Mouse (Mus musculus): Measurements from ENCODE around the gene Nampt. TPM values are rescaled to one million over a fixed set of nuclear protein-coding genes. Genes with fewer than 3 reads are reported as not detected.

The Nampt gene
- polyA plus RNA-seq, 1 experiment = 6.0 TPM

GRCm38 (mm10) chr12:32860820-32861219 lies 41.5 kb downstream of the Nampt start:
- H3K27ac ChIP-seq (ENCODE audit: control insufficient read depth, insufficient read depth, low read depth, low read length) = no peak overlapping the region
- peaks cover 2% of the 10 kb centered on the region; the same call in 1 of the 2 replicates for H3K4me1 ChIP-seq (ENCODE audit: control insufficient read depth, insufficient read depth, low read length)
- TF ChIP-seq POLR2A (IDR thresholded peaks at IDR 0.05; ENCODE audit: control insufficient read depth, low read depth, low read length) (no peak), CTCF (IDR thresholded peaks at IDR 0.05; ENCODE audit: control insufficient read depth, insufficient read depth, insufficient replicate concordance, low read depth, low read length) (no peak)
- no peak overlapping the region for H3K4me3 ChIP-seq (ENCODE audit: control insufficient read depth, low read depth, low read length)
- no peaks in the 10 kb centered on the region for H3K36me3 ChIP-seq (ENCODE audit: control insufficient read depth, insufficient read depth, low read length)
- no peaks in the 10 kb centered on the region for H3K27me3 ChIP-seq (ENCODE audit: control insufficient read depth, insufficient read depth, low read length)

- Histone ChIP-seq H3K27ac (ENCODE audit: control insufficient read depth, insufficient read depth, low read depth, low read length) (no peak overlapping the region), H3K4me1 (ENCODE audit: control insufficient read depth, insufficient read depth, low read length) (no peaks in the 10 kb centered on the region), H3K36me3 (ENCODE audit: control insufficient read depth, insufficient read depth, low read length) (no peaks in the 10 kb centered on the region), H3K27me3 (ENCODE audit: control insufficient read depth, insufficient read depth, low read length) (no peaks in the 10 kb centered on the region), H3K4me3 (ENCODE audit: control insufficient read depth, low read depth, low read length) (no peak overlapping the region)
- no peak for TF ChIP-seq POLR2A (IDR thresholded peaks at IDR 0.05; ENCODE audit: control insufficient read depth, low read depth, low read length)
- no peak for TF ChIP-seq CTCF (IDR thresholded peaks at IDR 0.05; ENCODE audit: control insufficient read depth, insufficient read depth, insufficient replicate concordance, low read depth, low read length)
Measured at GRCm38 (mm10) chr12:32870815-32871214, 51.5 kb downstream of the Nampt start.

- H3K27me3 ChIP-seq (ENCODE audit: control insufficient read depth, insufficient read depth, low read length) = no peaks in the 10 kb centered on the region
- H3K4me3 ChIP-seq (ENCODE audit: control insufficient read depth, low read depth, low read length) = no peak overlapping the region
- peaks cover 18% of the 10 kb centered on the region for H3K4me1 ChIP-seq (ENCODE audit: control insufficient read depth, insufficient read depth, low read length)
- H3K36me3 ChIP-seq (ENCODE audit: control insufficient read depth, insufficient read depth, low read length) = no peaks in the 10 kb centered on the region
- no peak overlapping the region for H3K27ac ChIP-seq (ENCODE audit: control insufficient read depth, insufficient read depth, low read depth, low read length)
- TF ChIP-seq POLR2A (IDR thresholded peaks at IDR 0.05; ENCODE audit: control insufficient read depth, low read depth, low read length) = no peak
- TF ChIP-seq CTCF (IDR thresholded peaks at IDR 0.05; ENCODE audit: control insufficient read depth, insufficient read depth, insufficient replicate concordance, low read depth, low read length) = no peak
Measured at GRCm38 (mm10) chr12:32877500-32877899, 58.2 kb downstream of the Nampt start.

GRCm38 (mm10) chr12:32877964-32878571 lies 58.7 kb downstream of the Nampt start:
- H3K4me3 ChIP-seq (ENCODE audit: control insufficient read depth, low read depth, low read length) = peak overlapping the region; percentile 6
- peaks cover 18% of the 10 kb centered on the region for H3K4me1 ChIP-seq (ENCODE audit: control insufficient read depth, insufficient read depth, low read length)
- H3K36me3 ChIP-seq (ENCODE audit: control insufficient read depth, insufficient read depth, low read length) = no peaks in the 10 kb centered on the region
- H3K27ac ChIP-seq (ENCODE audit: control insufficient read depth, insufficient read depth, low read depth, low read length) = no peak overlapping the region
- H3K27me3 ChIP-seq (ENCODE audit: control insufficient read depth, insufficient read depth, low read length) = no peaks in the 10 kb centered on the region
- TF ChIP-seq CTCF (IDR thresholded peaks at IDR 0.05; ENCODE audit: control insufficient read depth, insufficient read depth, insufficient replicate concordance, low read depth, low read length) = no peak
- no peak for TF ChIP-seq POLR2A (IDR thresholded peaks at IDR 0.05; ENCODE audit: control insufficient read depth, low read depth, low read length)

- TF ChIP-seq POLR2A (IDR thresholded peaks at IDR 0.05; ENCODE audit: control insufficient read depth, low read depth, low read length) (peak; percentile 40; the same call in 1 of the 2 replicates), CTCF (IDR thresholded peaks at IDR 0.05; ENCODE audit: control insufficient read depth, insufficient read depth, insufficient replicate concordance, low read depth, low read length) (no peak)
- peak overlapping the region; percentile 38 for H3K4me3 ChIP-seq (ENCODE audit: control insufficient read depth, low read depth, low read length)
- H3K4me1 ChIP-seq (ENCODE audit: control insufficient read depth, insufficient read depth, low read length) = peaks cover 18% of the 10 kb centered on the region
- no peaks in the 10 kb centered on the region for H3K27me3 ChIP-seq (ENCODE audit: control insufficient read depth, insufficient read depth, low read length)
- H3K27ac ChIP-seq (ENCODE audit: control insufficient read depth, insufficient read depth, low read depth, low read length) = no peak overlapping the region
- no peaks in the 10 kb centered on the region for H3K36me3 ChIP-seq (ENCODE audit: control insufficient read depth, insufficient read depth, low read length)
Measured at GRCm38 (mm10) chr12:32879371-32879770, 60.0 kb downstream of the Nampt start.

GRCm38 (mm10) chr12:32884356-32884755 lies 65.0 kb downstream of the Nampt start:
- H3K36me3 ChIP-seq (ENCODE audit: control insufficient read depth, insufficient read depth, low read length) = no peaks in the 10 kb centered on the region
- no peak overlapping the region for H3K4me3 ChIP-seq (ENCODE audit: control insufficient read depth, low read depth, low read length)
- TF ChIP-seq POLR2A (IDR thresholded peaks at IDR 0.05; ENCODE audit: control insufficient read depth, low read depth, low read length) (no peak), CTCF (IDR thresholded peaks at IDR 0.05; ENCODE audit: control insufficient read depth, insufficient read depth, insufficient replicate concordance, low read depth, low read length) (no peak)
- no peaks in the 10 kb centered on the region for H3K27me3 ChIP-seq (ENCODE audit: control insufficient read depth, insufficient read depth, low read length)
- peak overlapping the region; percentile 33 for H3K27ac ChIP-seq (ENCODE audit: control insufficient read depth, insufficient read depth, low read depth, low read length)
- H3K4me1 ChIP-seq (ENCODE audit: control insufficient read depth, insufficient read depth, low read length) = no peaks in the 10 kb centered on the region; the same call in 1 of the 2 replicates

GRCm38 (mm10) chr12:32885041-32885440 lies 65.7 kb downstream of the Nampt start:
- Histone ChIP-seq H3K27ac (ENCODE audit: control insufficient read depth, insufficient read depth, low read depth, low read length) (peak overlapping the region; percentile 51), H3K36me3 (ENCODE audit: control insufficient read depth, insufficient read depth, low read length) (no peaks in the 10 kb centered on the region), H3K27me3 (ENCODE audit: control insufficient read depth, insufficient read depth, low read length) (no peaks in the 10 kb centered on the region), H3K4me1 (ENCODE audit: control insufficient read depth, insufficient read depth, low read length) (no peaks in the 10 kb centered on the region), H3K4me3 (ENCODE audit: control insufficient read depth, low read depth, low read length) (no peak overlapping the region)
- TF ChIP-seq CTCF (IDR thresholded peaks at IDR 0.05; ENCODE audit: control insufficient read depth, insufficient read depth, insufficient replicate concordance, low read depth, low read length) (no peak), POLR2A (IDR thresholded peaks at IDR 0.05; ENCODE audit: control insufficient read depth, low read depth, low read length) (no peak)
